Mouse (Mus musculus) spleen, postnatal 4 days (tissue): ENCODE measurements around the gene Tctn1.

Experiments
- DNase-seq, 2 experiments: peaks; one replicate each; pipeline ENCODE4 v3.0.0; 2022; ENCODE audit warnings: low spot score in 2 of 2

Gene Tctn1

DNA sequence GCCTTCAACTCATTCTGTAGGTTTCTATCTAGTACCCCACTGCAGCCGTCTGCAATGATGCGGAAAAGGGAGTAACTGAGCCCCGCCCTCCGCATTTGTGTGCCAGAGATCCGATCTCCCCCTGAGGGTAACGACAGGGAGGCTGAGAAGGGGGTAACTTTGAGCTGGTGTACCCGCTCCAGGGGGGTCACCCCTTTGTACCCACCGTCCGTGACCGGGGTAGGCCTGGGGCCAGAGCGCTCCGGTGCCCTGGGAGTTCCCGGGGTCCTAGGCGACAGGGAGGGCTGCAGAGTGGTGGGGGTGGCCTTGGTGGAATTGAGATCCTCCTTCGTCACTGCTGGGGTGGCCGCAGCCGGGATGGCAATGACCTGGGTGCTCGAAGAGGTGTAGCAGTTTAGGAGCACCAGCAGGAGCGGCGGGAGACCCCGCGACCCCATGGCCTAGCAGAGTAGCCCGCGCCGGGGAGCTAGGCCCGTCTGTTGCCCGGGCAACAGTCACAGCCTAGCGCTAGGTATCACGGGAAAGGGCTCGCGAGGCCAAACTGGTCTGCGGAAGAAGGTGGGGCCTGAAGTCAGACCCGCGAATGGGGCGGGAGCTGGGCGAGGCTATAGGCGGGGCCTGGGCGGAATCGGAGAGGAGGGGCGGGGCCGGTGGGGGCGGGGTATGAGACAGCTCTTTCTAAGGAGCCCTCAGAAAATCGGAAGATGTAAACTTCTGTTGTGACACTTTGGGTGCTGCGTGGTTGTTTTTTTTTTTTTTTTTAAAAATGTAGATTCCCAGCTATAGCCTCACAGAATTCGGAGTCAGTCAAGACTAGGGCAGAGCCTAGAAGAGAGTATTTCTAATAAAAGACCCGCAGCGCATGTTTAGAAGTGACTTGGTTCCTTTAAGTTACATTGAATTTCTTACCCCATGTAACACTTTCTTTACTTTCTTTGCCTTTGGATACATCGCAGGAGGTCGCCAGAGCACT, at the start of gene Tctn1:
Gene Tctn1 (minus strand): TSS at position 528 of the 973 bp plus-strand sequence.
- DNase-seq: peak; percentile 92 to 97

DNA sequence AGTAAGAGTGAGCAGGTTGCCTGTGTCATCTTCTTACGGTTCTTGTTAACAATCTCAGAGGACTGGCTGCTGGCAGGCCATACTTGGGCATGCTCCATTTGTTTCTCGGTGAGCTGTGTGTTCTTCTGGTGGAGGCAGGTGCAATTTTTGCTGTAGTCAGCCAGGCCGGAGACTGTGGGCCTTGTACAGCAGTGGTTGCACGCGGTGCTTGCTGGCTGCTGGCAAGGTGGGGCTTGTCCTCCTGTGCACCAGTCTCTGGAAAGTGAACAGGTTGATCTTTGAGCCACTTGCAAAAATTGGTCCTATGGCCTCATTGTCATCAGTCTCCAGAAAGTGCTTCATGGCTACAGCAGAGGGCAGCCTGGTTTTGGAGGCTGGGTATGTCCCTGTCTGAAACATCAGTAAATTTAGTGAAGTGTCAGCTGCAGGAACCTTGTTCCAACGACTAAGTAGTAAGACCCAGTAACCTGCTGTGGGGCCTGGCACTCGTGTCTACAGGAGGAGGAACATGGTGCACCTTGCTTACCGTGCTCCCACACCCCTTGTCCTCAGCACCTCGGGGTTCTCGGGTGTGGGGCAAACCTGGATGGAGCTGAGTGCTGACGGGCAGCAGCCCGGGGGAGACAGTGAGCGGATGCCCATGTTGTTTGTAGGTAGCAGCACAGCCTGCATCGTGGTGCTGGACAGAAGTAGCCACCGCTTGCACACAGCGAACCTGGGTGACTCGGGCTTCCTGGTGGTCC, 48.9 kb upstream of the Tctn1 start:
- DNase-seq: no peak

DNA sequence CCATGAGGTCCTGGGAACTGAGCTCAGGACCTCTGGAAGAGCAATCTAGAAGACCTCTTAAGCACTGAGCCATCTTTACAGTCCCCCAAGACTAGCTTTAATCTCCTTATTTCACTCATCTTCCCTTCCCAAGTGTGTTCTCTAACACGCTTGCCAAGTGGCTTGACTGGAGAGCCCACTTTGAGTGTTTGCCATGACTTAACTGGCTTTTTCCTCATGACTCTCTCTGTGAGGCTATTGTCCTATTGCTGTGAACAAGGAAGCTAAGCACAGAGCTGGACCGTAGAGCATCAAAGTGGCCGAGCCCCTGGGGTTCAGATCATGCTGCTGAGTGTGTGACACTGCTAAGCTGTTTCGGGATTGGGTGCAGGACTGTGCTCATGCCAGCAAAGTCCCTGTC, 48.1 kb upstream of the Tctn1 start:
- DNase-seq: no peak

DNA sequence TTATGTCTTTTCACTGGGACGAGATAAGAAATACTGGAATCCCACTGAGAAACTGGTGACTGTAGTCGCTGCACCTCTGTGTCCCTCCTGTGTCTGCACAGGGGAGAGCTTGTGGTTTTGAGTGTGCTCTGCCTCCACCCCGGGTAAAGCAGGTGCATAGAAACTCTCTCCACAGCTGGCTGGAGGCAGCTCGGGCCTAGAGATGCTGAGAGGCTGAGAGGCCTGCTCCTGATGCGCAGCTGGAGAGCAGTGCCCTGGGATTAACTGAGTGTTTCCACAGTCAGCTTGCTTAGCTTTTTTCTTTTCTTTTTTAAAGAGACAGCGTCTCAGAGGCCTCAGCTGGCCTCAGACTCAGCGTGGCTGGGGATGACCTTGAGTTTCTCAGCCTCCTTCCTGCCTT, 47.4 kb upstream of the Tctn1 start:
- DNase-seq: no peak

DNA sequence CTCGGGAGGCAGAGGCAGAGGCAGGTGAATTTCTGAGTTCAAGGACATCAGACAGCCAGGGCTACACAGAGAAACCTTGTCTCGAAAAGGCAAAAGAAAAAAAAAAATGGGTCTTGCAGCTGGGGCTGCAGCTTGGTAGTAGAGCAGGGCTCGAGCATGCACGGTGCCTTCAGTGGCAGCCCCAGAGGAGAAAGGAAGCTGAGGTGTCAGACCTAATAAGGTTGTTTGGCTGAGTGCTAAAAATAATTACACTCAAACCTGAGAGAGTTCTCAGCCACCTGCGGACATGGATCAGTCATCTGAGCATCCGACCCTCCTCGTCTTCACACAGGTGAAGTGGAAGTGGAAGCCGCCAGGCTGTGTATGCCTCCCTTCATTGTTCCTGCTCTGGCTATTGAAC, 46.4 kb upstream of the Tctn1 start:
- DNase-seq: no peak

DNA sequence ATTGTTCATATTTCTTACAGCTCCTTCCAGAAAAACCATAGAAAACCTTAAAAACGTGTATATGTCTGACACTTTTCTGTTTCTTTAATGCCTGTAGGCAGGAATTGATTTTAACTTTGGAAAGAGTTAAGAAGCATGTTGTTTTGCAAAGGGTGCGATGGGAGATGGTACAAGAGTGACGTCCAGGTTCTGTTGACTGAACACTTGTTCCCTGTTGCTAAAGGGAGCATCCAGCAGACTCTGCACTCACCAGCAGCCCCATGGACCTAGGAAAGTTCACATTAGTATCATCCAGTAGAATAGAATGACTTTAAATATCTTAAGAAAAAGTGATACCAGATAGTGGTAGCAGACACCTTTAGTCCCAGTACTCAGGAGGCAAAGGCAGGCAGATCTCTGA, 42.3 kb upstream of the Tctn1 start:
- DNase-seq: no peak

DNA sequence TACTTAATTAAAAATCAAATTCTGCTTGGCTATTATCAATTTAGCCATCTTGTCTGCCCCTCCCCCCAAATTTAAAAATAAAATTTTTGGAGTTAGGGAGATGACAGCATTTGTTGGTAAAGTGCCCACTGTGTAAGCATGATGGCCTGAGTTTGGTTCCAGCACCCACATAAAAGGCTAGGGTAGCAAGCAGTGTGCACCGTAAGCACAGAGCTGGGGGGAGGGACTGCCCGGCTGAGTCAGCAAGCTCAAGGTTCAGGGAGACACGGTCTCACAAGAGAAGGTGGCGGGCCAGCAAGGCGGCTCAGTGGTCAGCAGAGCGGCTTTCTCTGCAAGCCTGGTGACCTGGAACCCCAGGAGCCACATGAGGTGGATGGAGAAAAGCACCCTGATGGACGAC, 41.2 kb upstream of the Tctn1 start:
- DNase-seq: no peak

DNA sequence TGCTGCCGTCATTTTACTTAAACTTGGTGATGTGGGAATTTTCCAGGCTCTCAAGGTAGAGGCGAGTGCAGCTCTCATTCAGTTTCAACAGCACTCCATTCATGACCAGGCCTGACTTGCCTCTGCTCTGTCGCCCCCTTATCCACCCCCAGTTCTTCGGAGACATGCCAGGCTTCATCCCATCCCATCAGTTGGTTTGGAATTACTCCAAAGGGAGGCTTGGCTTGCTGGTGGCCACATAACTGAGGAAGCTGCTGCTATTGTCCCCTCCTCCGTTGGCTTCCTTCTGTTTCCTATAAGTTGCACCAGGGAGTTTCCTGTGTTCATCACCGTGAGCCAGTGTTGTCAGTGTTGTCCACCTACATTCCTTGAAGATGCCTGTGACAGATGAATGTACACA, 40.3 kb upstream of the Tctn1 start:
- no peak for DNase-seq

DNA sequence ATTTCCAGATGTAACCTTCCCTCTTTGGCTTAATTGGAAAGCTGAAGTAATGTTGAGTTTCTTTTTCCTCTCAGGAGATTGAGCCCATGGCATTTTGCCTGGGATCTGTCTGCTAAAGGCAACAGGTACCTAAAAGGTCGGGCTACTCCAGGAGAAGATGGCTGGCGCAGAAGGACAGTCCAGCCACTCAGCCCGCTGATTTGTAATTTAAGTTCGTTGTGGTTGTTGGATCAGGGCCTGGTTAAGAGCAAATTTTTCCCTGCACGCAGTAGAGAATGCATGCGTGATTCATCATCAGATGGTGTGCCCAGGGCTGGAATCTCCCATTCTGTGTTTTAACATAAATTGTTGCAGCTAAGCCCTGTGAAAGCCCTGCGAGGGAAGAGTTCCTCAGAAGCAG, 39.7 kb upstream of the Tctn1 start:
- DNase-seq: no peak

DNA sequence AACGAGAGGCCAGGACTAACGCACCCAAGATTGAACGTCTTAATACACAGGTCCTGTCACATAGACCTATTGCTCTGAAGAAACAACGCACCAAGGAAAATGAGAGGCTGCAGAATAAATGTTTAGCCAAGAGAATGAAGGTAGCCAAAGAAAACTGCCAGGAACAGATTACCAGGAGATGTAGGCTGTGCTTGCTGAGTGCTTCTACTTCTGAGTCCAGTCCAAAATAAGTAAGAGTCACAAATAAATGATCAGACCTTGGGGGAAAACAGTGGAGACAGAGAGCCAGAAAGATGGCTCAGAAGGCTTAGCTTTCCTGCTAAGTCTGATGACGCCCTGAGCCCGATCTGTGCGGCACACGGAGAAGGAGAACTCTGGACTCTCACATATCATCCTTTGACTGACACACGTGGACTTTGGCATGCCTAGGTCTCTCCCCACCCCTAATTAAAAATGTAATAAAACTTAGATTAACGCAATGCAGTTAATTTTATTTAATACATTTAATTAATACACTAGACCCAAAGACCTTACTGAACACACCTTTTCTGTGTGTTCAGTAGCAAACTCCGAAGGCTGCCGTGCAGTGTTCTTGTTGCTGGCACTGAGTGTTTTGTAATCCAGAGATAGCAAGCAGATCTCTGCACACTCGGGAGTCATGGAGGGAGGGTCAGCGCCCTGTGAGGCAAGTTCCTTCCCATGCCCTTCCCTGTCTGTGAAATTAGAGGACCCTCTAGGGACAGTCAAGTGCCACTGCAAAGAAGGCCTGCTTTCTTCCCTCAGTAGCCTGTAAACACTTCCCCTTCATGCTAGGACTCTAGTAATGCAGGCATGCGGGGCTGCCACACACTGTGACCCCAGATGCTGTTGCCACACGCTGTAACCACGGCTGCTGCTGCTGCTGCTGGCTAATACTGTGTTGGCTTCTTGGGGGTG, 38.8 kb upstream of the Tctn1 start:
- DNase-seq: peak in 1 of 2 experiments; percentile 23

DNA sequence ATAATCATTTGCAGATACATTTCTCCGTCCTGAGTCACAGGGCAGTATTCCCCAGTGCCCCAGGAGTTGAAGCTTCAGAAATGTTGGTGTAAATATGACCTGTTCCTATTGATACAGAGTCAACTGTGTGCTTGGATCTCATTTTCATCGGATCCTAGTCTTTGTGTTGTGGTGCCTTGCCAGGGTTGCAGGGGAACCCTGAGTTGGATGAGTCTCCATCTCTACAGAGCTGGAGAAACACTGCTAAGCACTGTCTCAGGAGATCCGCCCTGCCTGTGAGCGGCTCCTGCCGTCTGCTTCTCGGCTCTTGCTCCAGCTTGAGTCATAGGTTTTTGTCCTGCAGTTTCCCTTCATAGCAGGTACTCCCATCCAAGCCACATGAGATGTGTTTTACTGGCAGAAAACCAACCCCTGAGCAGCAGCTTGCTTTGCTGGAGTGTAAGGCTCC, 35.8 kb upstream of the Tctn1 start:
- DNase-seq: no peak

DNA sequence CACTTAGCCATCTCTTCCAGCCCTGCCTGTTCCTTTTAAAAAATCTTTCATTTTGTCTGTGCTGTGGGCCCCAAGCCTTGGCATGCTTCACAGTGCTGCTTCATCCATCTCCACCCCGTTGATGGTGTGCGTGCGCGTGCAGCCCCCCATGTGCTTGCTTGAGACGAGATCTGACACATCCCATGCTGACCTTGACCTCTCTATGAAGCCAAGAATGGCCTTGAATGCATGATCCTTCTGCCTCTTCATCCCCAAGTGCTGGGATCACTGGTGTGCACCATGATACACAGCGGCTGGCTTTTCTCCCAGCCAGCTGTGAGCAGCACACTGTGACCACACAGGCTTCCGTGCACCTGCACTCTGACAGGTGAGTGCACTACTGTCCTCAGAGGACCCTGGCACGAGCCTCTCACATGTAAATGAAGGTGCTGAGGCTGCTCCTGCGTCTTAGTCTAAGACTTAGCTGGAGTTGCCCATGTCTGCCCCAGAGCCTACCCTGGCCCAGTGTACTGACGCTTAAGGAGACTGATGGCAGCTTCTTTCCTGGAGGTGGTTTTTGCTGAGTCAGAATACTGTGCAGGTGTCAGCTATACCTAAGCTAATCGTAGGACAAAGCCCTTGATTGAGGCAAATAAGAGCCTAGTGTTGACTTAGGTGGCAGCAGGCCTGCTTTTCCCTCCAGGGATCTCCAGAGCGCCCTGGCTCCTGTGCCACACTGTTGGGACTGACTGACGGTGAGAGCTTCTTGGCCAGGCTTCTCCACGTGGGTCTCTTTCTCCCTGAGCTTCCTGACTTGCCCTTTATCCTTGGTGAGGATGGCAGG, 31.1 kb upstream of the Tctn1 start:
- no peak for DNase-seq

DNA sequence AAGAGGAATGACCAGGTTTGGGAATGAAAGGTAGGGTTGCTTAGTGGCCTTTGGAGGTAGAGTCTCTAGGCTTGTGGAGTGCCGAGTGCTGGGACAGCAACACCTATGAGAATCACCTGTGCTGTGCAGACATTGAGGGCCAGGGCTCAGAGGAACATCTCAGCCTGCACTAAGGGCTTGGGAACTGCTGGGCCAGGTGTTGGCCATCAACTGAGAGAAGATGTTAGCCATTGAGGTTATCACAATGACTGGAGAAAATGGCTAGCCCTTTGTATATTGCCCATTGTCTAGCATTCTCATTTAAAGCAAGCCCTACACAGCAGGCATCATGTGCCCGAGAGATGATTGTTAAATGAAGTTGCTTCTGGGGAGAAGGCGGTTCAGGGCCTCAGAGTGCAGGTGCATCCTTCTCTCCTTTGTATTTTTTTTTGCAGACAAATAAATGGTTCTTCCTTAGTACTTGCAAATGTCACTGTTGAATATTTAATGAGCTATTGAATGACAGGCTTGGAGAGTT, 30.0 kb upstream of the Tctn1 start:
- DNase-seq: no peak

DNA sequence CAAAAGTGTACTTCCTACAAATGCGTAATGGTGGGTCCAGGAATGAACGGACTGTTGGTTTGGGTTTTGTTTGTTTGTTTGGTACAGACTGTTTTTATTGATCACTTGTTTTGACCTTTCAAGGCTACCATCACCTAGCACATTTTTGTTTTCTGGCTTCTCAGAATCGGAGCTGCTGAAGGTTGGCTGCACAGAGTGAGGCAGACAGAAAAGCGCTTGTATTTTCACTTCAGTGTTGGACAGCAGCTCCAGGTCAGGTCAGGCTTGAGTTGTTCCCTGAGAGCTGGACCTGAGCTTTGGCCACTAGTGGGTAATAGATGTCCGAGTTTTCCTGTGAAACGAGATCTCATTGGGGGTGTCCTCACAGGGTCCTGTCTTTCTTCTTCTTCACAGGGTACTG, 28.9 kb upstream of the Tctn1 start:
- DNase-seq: no peak

DNA sequence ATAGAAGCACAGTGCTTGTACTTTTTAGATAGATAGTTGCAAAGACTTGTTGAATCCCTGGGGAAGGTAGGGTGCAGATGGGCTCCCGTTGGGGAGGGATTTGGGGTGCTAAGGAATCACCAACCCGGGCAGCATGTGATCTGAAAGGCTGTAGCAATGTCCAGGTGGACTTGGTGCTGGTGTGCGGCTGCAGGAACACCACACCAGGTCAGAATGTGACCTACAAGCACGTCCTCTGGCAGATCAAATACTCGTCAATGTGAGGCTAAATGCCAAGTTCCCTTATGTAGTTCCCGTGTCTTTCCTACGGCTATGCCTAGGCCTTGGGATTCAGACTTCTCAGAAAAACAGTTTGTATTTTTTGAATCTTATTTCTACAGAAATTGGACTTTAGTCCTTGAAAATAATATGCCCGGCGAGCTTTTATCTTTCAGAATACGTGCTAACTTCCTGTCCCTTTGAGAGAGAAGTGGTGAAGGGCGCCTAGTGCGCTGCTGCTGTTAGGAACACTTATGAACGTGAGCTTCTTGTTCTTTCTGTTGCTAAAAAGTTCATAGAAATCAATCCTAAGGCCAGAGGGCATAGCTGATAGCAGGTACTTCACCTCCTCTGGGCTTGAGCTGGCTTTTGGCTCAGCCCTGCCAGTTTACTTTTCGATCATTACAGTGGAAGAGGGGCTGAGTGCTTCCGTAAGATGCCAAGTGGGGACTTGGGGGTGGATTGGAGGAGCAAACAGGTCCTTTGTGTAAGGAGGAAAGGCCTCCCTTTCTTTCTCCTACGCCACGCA, 27.5 kb upstream of the Tctn1 start:
- no peak for DNase-seq

DNA sequence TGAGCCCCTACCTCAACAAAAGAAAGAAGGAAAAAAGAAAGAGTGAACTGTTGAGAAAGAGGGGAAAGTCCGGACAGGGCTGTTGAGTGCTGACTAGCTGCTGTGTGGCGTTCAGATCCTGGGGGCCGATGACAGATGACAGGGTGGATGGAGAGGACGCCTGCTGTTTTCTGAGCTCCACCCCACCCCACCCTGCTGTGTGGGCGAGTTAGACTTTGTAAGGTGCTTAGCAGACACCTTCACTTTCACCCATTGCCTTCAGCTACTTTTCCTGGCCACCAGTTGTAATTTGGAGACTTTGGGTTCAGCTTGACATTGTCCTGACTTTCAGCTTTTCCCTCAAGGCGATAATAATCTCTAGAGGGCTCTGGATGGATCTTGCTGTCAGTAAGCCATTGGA, 26.9 kb upstream of the Tctn1 start:
- peak in 1 of 2 experiments; percentile 36 for DNase-seq

DNA sequence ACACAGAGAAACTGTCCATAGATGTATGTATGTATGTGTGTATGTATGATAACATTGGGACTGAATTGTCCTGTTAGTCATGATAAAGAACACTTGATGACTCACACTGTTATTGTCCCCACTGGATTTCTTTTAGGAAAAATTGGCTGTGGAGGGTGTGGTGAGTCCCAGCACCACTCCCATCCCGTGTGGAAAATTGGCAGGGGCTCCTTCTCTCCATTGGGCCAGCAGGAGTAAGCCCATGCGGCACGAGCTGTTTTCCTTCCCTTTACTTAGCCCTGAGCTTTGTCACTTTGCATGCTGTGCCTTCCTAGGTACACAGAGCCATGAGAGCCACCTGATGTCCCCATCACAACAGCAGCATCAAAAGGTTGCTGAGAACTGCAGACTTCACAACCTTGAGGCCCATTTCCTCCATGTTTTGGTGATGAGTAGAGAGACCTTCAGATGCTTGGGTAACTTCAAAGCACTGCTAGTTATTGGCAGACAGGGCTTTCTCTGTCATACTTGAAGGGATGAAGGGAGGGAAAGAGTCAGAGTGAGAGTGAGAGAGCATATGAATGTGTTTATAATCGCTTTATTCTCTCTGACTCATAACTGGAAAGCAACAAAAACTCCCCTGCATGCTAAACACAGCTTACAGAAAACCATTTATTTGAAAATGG, 24.0 kb upstream of the Tctn1 start:
- DNase-seq: no peak

DNA sequence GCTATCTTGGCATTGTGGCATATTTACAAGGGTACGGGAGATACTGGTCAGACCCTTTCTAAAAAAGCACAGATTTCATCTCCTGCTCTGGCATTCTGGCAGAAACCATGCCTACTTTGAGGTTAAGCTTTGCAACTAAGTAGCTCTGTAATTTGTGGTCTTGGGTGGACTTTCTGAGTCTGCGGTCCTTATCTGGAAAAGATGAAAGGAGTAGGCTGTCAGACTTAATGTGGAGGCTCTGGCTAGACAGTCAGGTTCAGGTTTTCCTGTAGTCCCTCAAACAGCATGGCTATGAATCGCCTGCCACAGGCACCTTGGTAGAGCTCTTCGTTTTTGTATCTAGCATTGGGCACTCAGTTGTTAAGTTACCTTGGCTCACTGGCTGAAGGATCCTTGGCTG, 22.8 kb upstream of the Tctn1 start:
- DNase-seq: no peak

DNA sequence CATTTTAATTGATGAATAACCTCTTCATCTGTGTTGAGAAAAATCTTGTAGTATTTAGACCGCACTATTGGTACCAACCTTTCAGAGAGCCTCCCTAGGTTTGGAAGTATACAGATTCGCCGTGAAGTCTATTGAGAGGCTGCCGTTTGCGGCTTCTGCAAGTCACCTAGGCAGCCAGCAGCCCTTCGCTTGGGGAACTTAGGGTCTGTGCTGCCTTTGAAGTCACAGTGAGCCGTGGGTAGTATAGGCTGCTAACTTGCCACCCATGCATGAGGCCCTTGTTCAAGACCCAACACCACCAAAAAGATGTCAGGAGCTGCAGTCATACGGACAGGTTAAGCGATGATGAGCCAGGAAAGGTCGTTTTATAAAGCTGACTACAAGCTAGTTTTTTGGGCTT, 21.9 kb upstream of the Tctn1 start:
- DNase-seq: no peak
